Mouse (Mus musculus) megakaryocyte, adult 5-6 weeks (primary cell): ENCODE results near the gene Olfr68. TPM values are rescaled to one million over a fixed set of nuclear protein-coding genes. Genes with fewer than 3 reads are reported as not detected.
A peak's percentile ranks its signal among the peaks of the same experiment; 100 is the strongest.
"Not testable (repeated sequence)": the region's sequence is repeated elsewhere in the genome, so short reads cannot be mapped to it uniquely, and the experiment has no call there.

Source experiments
- ATAC-seq: 2 replicates; pipeline ENCODE4 v1.8.0; 2016; ENCODE audit warnings: mild to moderate bottlenecking, inconsistent platforms; ENCODE audit not compliant: poor library complexity, severe bottlenecking
- total RNA-seq, 2 experiments: library from RNA; stranded (forward) in 1 of 2; stranded (reverse) in 1 of 2; fragments of 153-499, 151-499 nt in 1 of 2; fragments of 221-1000, 200-1000 nt in 1 of 2; gene quantifications; 2 replicates each; pipeline versions ENCODE4 v1.2.3 to v1.2.4; 2015 to 2017

Olfr68 gene
- total RNA-seq, 2 experiments from 2014 or later = not detected

DNA sequence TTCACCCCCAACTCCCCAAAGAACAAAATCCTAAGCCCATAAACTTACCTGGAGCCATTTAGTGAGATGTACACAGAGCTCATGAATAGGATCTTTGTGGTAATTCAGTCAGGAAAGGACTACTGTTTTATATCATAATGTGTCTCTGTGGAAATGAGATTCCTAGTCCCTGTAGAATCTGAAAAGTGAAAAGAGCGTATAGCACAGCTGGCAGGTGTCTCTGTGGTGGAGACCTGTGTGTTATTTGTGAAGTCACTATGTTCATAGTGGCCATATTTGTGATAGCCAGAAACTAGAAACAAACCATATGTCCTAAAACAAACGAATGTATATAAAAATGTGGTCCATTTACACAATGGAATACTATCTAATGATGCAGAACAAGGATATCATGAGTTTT is 8.0 kb downstream of the Olfr68 start, which contains the start of gene Olfr69:
TSS of gene Olfr69 (minus strand) at position 101 of the 400 bp plus-strand sequence.
- no peak for ATAC-seq

DNA sequence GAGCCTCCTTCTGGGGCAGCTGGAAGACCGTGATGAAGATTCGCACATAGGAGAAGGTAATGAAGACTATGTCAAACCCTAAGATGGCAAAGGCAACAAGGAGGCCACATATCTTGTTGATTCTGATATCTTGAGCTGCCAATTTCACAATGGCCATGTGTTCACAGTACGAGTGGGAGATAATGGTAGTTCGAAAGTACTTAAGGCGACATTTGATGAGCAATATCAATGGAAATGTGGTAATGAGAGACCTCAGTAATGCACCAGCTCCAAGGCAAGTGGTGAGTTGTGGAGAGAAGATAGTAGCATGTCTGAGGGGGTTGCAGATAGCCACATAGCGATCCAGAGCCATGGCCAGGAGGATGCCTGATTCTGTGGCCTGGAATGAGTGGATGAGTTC is 11.8 kb downstream of the Olfr68 start:
- ATAC-seq = peak; percentile 27; the same call in 1 of the 2 replicates

DNA sequence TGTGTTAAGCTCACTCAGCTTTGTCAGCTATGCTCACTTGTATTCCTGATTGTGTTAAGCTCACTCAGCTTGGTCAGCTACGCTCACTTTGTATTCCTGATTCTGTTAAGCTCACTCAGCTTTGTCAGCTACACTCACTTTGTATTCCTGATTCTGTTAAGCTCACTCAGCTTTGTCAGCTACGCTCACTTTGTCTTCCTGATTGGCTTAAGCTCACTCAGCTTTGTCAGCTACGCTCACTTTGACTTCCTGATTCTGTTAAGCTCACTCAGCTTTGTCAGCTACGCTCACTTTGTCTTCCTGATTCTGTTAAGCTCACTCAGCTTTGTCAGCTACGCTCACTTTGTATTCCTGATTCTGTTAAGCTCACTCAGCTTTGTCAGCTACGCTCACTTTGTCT is 17.3 kb downstream of the Olfr68 start:
- not testable (repeated sequence) for ATAC-seq

DNA sequence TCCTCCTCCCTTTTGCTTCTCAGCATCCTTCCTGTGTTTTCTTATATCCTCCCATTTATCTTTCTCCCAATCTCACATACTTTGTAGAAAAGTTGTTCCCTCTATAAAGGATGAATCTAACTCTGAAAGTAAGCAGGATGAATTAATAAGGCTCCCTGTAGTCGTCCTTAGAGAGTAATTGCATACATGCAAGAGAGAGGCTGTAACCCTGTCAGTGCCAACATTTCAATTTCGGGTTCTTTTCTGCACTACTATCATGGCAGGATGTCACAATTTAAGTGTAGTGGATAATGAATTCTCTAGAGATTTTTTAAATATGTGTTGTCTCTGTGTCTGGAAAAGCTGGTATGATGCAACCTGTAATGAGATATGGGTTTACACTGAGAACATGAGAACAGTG is 22.3 kb downstream of the Olfr68 start, which contains the start of gene Olfr630:
TSS of gene Olfr630 (minus strand) at position 101 of the 400 bp plus-strand sequence.
- no peak for ATAC-seq

DNA sequence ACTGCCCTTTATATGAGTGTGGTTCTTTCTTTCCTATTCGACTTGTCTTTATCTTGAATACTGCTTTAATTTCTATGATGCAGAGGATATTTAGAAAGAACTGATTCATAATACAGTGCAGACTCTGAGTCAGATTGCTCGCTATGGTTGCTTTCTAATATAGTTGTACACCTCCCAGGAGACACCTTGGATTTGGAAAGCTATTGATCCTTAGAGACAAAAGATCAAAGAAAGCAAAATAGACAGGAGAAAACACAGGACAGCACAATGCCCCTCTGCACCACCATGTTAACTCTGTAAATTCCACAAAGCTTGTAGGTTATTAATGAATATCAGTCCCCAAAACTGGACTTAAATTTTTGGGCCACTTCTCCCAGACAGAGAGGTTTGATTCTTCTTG is 34.7 kb downstream of the Olfr68 start, which contains the start of gene Olfr629:
TSS of gene Olfr629 (minus strand) at position 101 of the 400 bp plus-strand sequence.
- no peak for ATAC-seq

DNA sequence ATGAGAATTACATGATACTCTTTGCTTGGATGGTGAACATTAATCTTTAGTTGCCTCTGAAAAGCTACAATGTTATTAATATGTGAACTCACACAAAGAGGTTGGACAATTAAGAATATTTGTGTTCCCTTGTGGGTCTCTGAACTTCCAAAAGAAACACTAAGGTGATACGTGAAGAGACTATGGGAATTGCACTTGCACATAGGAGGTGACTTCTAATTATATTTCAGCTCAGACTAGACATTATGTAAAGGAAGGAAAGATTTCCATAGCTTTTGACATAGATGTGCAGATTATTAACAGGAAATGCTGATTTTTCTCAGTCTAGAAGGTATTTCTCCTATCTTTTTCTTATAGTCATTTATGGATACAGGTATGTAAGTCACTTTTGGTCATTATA is 49.4 kb downstream of the Olfr68 start, which contains the start of gene Olfr628:
TSS of gene Olfr628 (plus strand) at position 301 of the 400 bp plus-strand sequence.
- ATAC-seq = no peak

Other genes with a start within 250 kb of the Olfr68 start
Only the 30 nearest of the 33 such genes appear.
- gene Olfr613, start 231.6 kb downstream of the Olfr68 start, total RNA-seq (2015) = not detected in 2 replicates
- gene Olfr613, start 231.6 kb downstream of the Olfr68 start, total RNA-seq (2017) = not detected in 2 replicates
- not detected in 2 replicates for gene Olfr615, start 223.6 kb downstream of the Olfr68 start, total RNA-seq (2015)
- not detected in 2 replicates for gene Olfr615, start 223.6 kb downstream of the Olfr68 start, total RNA-seq (2017)
- gene Olfr616, start 210.6 kb downstream of the Olfr68 start, total RNA-seq (2015) = not detected in 2 replicates
- not detected in 2 replicates for gene Olfr616, start 210.6 kb downstream of the Olfr68 start, total RNA-seq (2017)
- gene Olfr617, start 206.6 kb downstream of the Olfr68 start, total RNA-seq (2015) = not detected in 2 replicates
- gene Olfr617, start 206.6 kb downstream of the Olfr68 start, total RNA-seq (2017) = not detected in 2 replicates
- gene Olfr618, start 189.6 kb downstream of the Olfr68 start, total RNA-seq (2015) = not detected in 2 replicates
- not detected in 2 replicates for gene Olfr618, start 189.6 kb downstream of the Olfr68 start, total RNA-seq (2017)
- gene Olfr619, start 179.1 kb downstream of the Olfr68 start, total RNA-seq (2015) = not detected in 2 replicates
- not detected in 2 replicates for gene Olfr619, start 179.1 kb downstream of the Olfr68 start, total RNA-seq (2017)
- not detected in 2 replicates for gene Olfr620, start 167.2 kb downstream of the Olfr68 start, total RNA-seq (2015)
- not detected in 2 replicates for gene Olfr620, start 167.2 kb downstream of the Olfr68 start, total RNA-seq (2017)
- not detected in 2 replicates for gene Olfr622, start 137.0 kb downstream of the Olfr68 start, total RNA-seq (2015)
- gene Olfr622, start 137.0 kb downstream of the Olfr68 start, total RNA-seq (2017) = not detected in 2 replicates
- gene Olfr623, start 116.0 kb downstream of the Olfr68 start, total RNA-seq (2015) = not detected in 2 replicates
- gene Olfr623, start 116.0 kb downstream of the Olfr68 start, total RNA-seq (2017) = not detected in 2 replicates
- 0.05 TPM in 1 of 2 replicates, not detected in the other for gene Olfr624, start 108.5 kb downstream of the Olfr68 start, total RNA-seq (2015)
- 0.15 TPM in 1 of 2 replicates, not detected in the other for gene Olfr624, start 108.5 kb downstream of the Olfr68 start, total RNA-seq (2017)
- not detected in 2 replicates for gene Olfr625-ps1, start 97.0 kb downstream of the Olfr68 start, total RNA-seq (2015)
- gene Olfr625-ps1, start 97.0 kb downstream of the Olfr68 start, total RNA-seq (2017) = not detected in 2 replicates
- gene Olfr243, start 65.0 kb downstream of the Olfr68 start, total RNA-seq (2015) = not detected in 2 replicates
- not detected in 2 replicates for gene Olfr243, start 65.0 kb downstream of the Olfr68 start, total RNA-seq (2017)
- gene Olfr628, start 49.3 kb downstream of the Olfr68 start, total RNA-seq (2015) = not detected in 2 replicates
- gene Olfr628, start 49.3 kb downstream of the Olfr68 start, total RNA-seq (2017) = not detected in 2 replicates
- not detected in 2 replicates for gene Olfr629, start 34.8 kb downstream of the Olfr68 start, total RNA-seq (2015)
- gene Olfr629, start 34.8 kb downstream of the Olfr68 start, total RNA-seq (2017) = not detected in 2 replicates
- not detected in 2 replicates for gene Olfr630, start 22.4 kb downstream of the Olfr68 start, total RNA-seq (2015)
- gene Olfr630, start 22.4 kb downstream of the Olfr68 start, total RNA-seq (2017) = not detected in 2 replicates
- not detected in 2 replicates for gene Olfr69, start 8.1 kb downstream of the Olfr68 start, total RNA-seq (2015)
- not detected in 2 replicates for gene Olfr69, start 8.1 kb downstream of the Olfr68 start, total RNA-seq (2017)
- gene Olfr67, start 12.1 kb upstream of the Olfr68 start, total RNA-seq (2015) = not detected in 2 replicates
- not detected in 2 replicates for gene Olfr67, start 12.1 kb upstream of the Olfr68 start, total RNA-seq (2017)
- gene Hbb-bt, start 34.3 kb upstream of the Olfr68 start, total RNA-seq (2015) = 43.0 and 130 TPM in 2 replicates
- gene Hbb-bt, start 34.3 kb upstream of the Olfr68 start, total RNA-seq (2017) = 14.3 and 23.0 TPM in 2 replicates
- 106 and 274 TPM in 2 replicates for gene Hbb-bs, start 48.4 kb upstream of the Olfr68 start, total RNA-seq (2015)
- gene Hbb-bs, start 48.4 kb upstream of the Olfr68 start, total RNA-seq (2017) = 71.1 and 121 TPM in 2 replicates
- gene Hbb-bh2, start 60.8 kb upstream of the Olfr68 start, total RNA-seq (2015) = not detected in 2 replicates
- gene Hbb-bh2, start 60.8 kb upstream of the Olfr68 start, total RNA-seq (2017) = not detected in 2 replicates
- not detected in 2 replicates for gene Hbb-bh1, start 63.5 kb upstream of the Olfr68 start, total RNA-seq (2015)
- gene Hbb-bh1, start 63.5 kb upstream of the Olfr68 start, total RNA-seq (2017) = not detected in 2 replicates
- not detected in 2 replicates for gene Hbb-y, start 73.5 kb upstream of the Olfr68 start, total RNA-seq (2015)
- not detected in 2 replicates for gene Hbb-y, start 73.5 kb upstream of the Olfr68 start, total RNA-seq (2017)
- gene Olfr66, start 106.6 kb upstream of the Olfr68 start, total RNA-seq (2015) = not detected in 2 replicates
- not detected in 2 replicates for gene Olfr66, start 106.6 kb upstream of the Olfr68 start, total RNA-seq (2017)
- not detected in 2 replicates for gene Olfr64, start 114.8 kb upstream of the Olfr68 start, total RNA-seq (2015)
- not detected in 2 replicates for gene Olfr64, start 114.8 kb upstream of the Olfr68 start, total RNA-seq (2017)
- gene Olfr65, start 123.8 kb upstream of the Olfr68 start, total RNA-seq (2015) = not detected in 2 replicates
- gene Olfr65, start 123.8 kb upstream of the Olfr68 start, total RNA-seq (2017) = not detected in 2 replicates
- not detected in 2 replicates for gene Olfr631, start 149.1 kb upstream of the Olfr68 start, total RNA-seq (2015)
- gene Olfr631, start 149.1 kb upstream of the Olfr68 start, total RNA-seq (2017) = not detected in 2 replicates
- gene Olfr632, start 154.6 kb upstream of the Olfr68 start, total RNA-seq (2015) = not detected in 2 replicates
- not detected in 2 replicates for gene Olfr632, start 154.6 kb upstream of the Olfr68 start, total RNA-seq (2017)
- gene Olfr633, start 164.7 kb upstream of the Olfr68 start, total RNA-seq (2015) = not detected in 2 replicates
- not detected in 2 replicates for gene Olfr633, start 164.7 kb upstream of the Olfr68 start, total RNA-seq (2017)
- not detected in 2 replicates for gene Olfr635, start 191.5 kb upstream of the Olfr68 start, total RNA-seq (2015)
- not detected in 2 replicates for gene Olfr635, start 191.5 kb upstream of the Olfr68 start, total RNA-seq (2017)
- gene Olfr638, start 219.0 kb upstream of the Olfr68 start, total RNA-seq (2015) = not detected in 2 replicates
- gene Olfr638, start 219.0 kb upstream of the Olfr68 start, total RNA-seq (2017) = not detected in 2 replicates